Comparison of ENCODE assay signal across 8 mouse cellular contexts in genomic region chr11:106084911-106085561, GRCm38 (mm10). TPM values are rescaled to one million over a fixed set of nuclear protein-coding genes. Genes with fewer than 3 reads are reported as not detected.
DNase-seq lines count a peak whose midpoint lies in the region; ATAC-seq and TF ChIP-seq lines count a peak whose summit lies in the region.

No protein-coding gene starts in this region.

- H3K27me3 ChIP-seq in forebrain, embryonic 16.5 days (replicated peaks; ENCODE audit: control insufficient read depth, insufficient read depth, low read length), result no peaks in the 10 kb centered on the region
- no peaks in the 10 kb centered on the region for H3K27me3 ChIP-seq in lung, embryonic 14.5 days (ENCODE audit: insufficient read depth, low read length)

- peak; percentile 69 for DNase-seq in ES-CJ7 (ENCODE audit: low read depth, low spot score)
- peak; percentile 65 for DNase-seq in cerebellum, adult 11 months
- peak; percentile 68 for DNase-seq in heart, postnatal 25 days (ENCODE audit: low spot score)
- DNase-seq in layer of hippocampus, adult 8-10 months (ENCODE audit: low spot score in 2 of 2), result peak; percentile 35 to 52
- peak; percentile 85 for DNase-seq in lung, embryonic 14.5 days
- peak; percentile 68 to 70 for DNase-seq in thymus, adult 18-20 months

- H3K27ac ChIP-seq in forebrain, embryonic 16.5 days (ENCODE audit: low read length), result peak overlapping the region; percentile 96
- peak overlapping the region; percentile 99 for H3K27ac ChIP-seq in lung, embryonic 14.5 days (ENCODE audit: low read depth)
- H3K27ac ChIP-seq in olfactory bulb, adult 2 months (ENCODE audit: insufficient read depth, low read depth, low read length), result peak overlapping the region; percentile 73

- peaks cover 11% of the 10 kb centered on the region for H3K4me1 ChIP-seq in forebrain, embryonic 16.5 days (replicated peaks; ENCODE audit: control insufficient read depth, insufficient read depth, low read length)
- H3K4me1 ChIP-seq in lung, embryonic 14.5 days (ENCODE audit: insufficient read depth), result peaks cover 3% of the 10 kb centered on the region; the same call in 1 of the 2 replicates
- H3K4me1 ChIP-seq in olfactory bulb, adult 2 months (ENCODE audit: control insufficient read depth, insufficient read depth, low read length), result no peaks in the 10 kb centered on the region

- intact Hi-C loops in heart, postnatal 25 days (cut with DNase I), result no loop called here

- H3K36me3 ChIP-seq in forebrain, embryonic 16.5 days (ENCODE audit: control insufficient read depth, insufficient read depth), result no peaks in the 10 kb centered on the region
- no peaks in the 10 kb centered on the region for H3K36me3 ChIP-seq in lung, embryonic 14.5 days (ENCODE audit: insufficient read depth)

- TF ChIP-seq CTCF in lung, embryonic 14.5 days (IDR thresholded peaks at IDR 0.05; ENCODE audit: low read depth), result no peak
- TF ChIP-seq CTCF in olfactory bulb, adult 2 months (IDR thresholded peaks at IDR 0.05; ENCODE audit: insufficient read depth, low read depth, low read length), result no peak

- H3K4me3 ChIP-seq in forebrain, embryonic 16.5 days (replicated peaks; ENCODE audit: low read length), result peak overlapping the region; percentile 74
- H3K4me3 ChIP-seq in lung, embryonic 14.5 days (ENCODE audit: low read depth, low read length), result peak overlapping the region; percentile 94
- H3K4me3 ChIP-seq in olfactory bulb, adult 2 months (ENCODE audit: insufficient read depth, low read depth, low read length), result peak overlapping the region; percentile 98

- H3K9ac ChIP-seq in forebrain, embryonic 16.5 days (replicated peaks; ENCODE audit: low read depth, low read length), result peak overlapping the region; percentile 94
- H3K9ac ChIP-seq in lung, embryonic 14.5 days, result peak overlapping the region; percentile 86

- TF ChIP-seq POLR2A in olfactory bulb, adult 2 months (IDR thresholded peaks at IDR 0.05; ENCODE audit: insufficient read depth, low read depth, low read length), result no peak

- H3K4me2 ChIP-seq in forebrain, embryonic 16.5 days (ENCODE audit: low read length), result peak overlapping the region; percentile 58
- H3K4me2 ChIP-seq in lung, embryonic 14.5 days, result peak overlapping the region; percentile 76

- WGBS in forebrain, embryonic 16.5 days, result under 1% methylated on average over 46 of the region's 61 CpGs
- under 1% methylated on average over 59 of the region's 61 CpGs for WGBS in lung, embryonic 14.5 days
- under 1% methylated on average over 52 of the region's 61 CpGs for WGBS in olfactory bulb, adult 2 months

- no peaks in the 10 kb centered on the region for H3K9me3 ChIP-seq in forebrain, embryonic 16.5 days (ENCODE audit: control insufficient read depth, low read length)
- H3K9me3 ChIP-seq in lung, embryonic 14.5 days (ENCODE audit: low read depth, low read length), result no peaks in the 10 kb centered on the region

- ATAC-seq in forebrain, embryonic 16.5 days, result peak; percentile 46
- peak; percentile 72 for ATAC-seq in lung, embryonic 14.5 days (ENCODE audit: insufficient read depth)

RNA-seq across cellular contexts. Expression of gene Map3k3, which starts 0.6 kb away (rescaled TPM):
- polyA plus RNA-seq in forebrain, embryonic 16.5 days (2015; fragmentation: Nextera tagmentation; extraction: Ambion mirVana), result 14.7 and 15.6 TPM in 2 replicates
- total RNA-seq in heart, postnatal 25 days (2021), result 10 to 100 TPM; 35.7 to 42.7 TPM
- 10 to 100 TPM; 30.2 to 37.4 (median 35.1) TPM for total RNA-seq in layer of hippocampus, adult 8-10 months (2022)
- 29.1 and 33.4 TPM in 2 replicates for polyA plus RNA-seq in lung, embryonic 14.5 days (2014; fragmentation: Nextera tagmentation; extraction: Ambion mirVana)
- not detected in 2 replicates for polyA plus RNA-seq in olfactory bulb, adult 2 months (2012; ENCODE audit: insufficient read depth, insufficient read length, low replicate concordance, missing spikeins)

RNA-seq across cellular contexts. Expression of gene Taco1, which starts 19.2 kb away (rescaled TPM):
- polyA plus RNA-seq in forebrain, embryonic 16.5 days (2015; fragmentation: Nextera tagmentation; extraction: Ambion mirVana), result 7.0 and 7.5 TPM in 2 replicates
- total RNA-seq in heart, postnatal 25 days (2021), result 10 to 100 TPM; 68.3 to 71.5 TPM
- 10 to 100 TPM; 15.5 to 23.3 (median 18.7) TPM for total RNA-seq in layer of hippocampus, adult 8-10 months (2022)
- polyA plus RNA-seq in lung, embryonic 14.5 days (2014; fragmentation: Nextera tagmentation; extraction: Ambion mirVana), result 9.5 TPM in 2 replicates
- polyA plus RNA-seq in olfactory bulb, adult 2 months (2012; ENCODE audit: insufficient read depth, insufficient read length, low replicate concordance, missing spikeins), result not detected in 2 replicates

RNA-seq across cellular contexts. Expression of gene Dcaf7, which starts 48.4 kb away (rescaled TPM):
- polyA plus RNA-seq in forebrain, embryonic 16.5 days (2015; fragmentation: Nextera tagmentation; extraction: Ambion mirVana), result 136 and 145 TPM in 2 replicates
- total RNA-seq in heart, postnatal 25 days (2021), result 10 to 100 TPM; 41.0 to 42.6 TPM
- 100 to 1,000 TPM; 121 to 133 (median 126) TPM for total RNA-seq in layer of hippocampus, adult 8-10 months (2022)
- 72.5 and 83.8 TPM in 2 replicates for polyA plus RNA-seq in lung, embryonic 14.5 days (2014; fragmentation: Nextera tagmentation; extraction: Ambion mirVana)
- 52.7 and 159 TPM in 2 replicates for polyA plus RNA-seq in olfactory bulb, adult 2 months (2012; ENCODE audit: insufficient read depth, insufficient read length, low replicate concordance, missing spikeins)

Comparison
In these comparisons a context has a peak if more than half of its experiments do, and no peak if none do; other contexts are left out.
1. Peak in every context shown above with its lines: DNase-seq, ATAC-seq, H3K4me3 ChIP-seq and H3K27ac ChIP-seq.